Mouse (Mus musculus) MEL (cell line): ENCODE measurements around the gene Lgals7. TPM values are rescaled to one million over a fixed set of nuclear protein-coding genes. Genes with fewer than 3 reads are reported as not detected.

Experiments used
- DNase-seq: peaks from one replicate; pipeline ENCODE4 v3.0.0; 2011; ENCODE audit warnings: low read depth, low spot score
- H3K27ac ChIP-seq: 2 replicates; pipeline ENCODE4 v1.5.1; 2012; ENCODE audit warnings: low read depth, mild to moderate bottlenecking, control low read depth, low read length, moderate library complexity; ENCODE audit not compliant: control insufficient read depth
- H3K27me3 ChIP-seq, 2 experiments: fragments of 150-350 bp in 1 of 2; sonication (generic) in 1 of 2; 2 replicates each; pipeline ENCODE4 v1.6.1; 2012; ENCODE audit warnings: low read length in 2 of 2, mild to moderate bottlenecking in 2 of 2, improper control_type of control experiment in 1 of 2, moderate library complexity in 1 of 2; ENCODE audit not compliant: insufficient read depth in 2 of 2, control insufficient read depth in 1 of 2
- H3K36me3 ChIP-seq, 2 experiments: 2 replicates each; pipeline ENCODE4 v1.6.1; 2012 to 2014; ENCODE audit warnings: low read length in 2 of 2, improper control_type of control experiment in 1 of 2, inconsistent platforms in 1 of 2, mild to moderate bottlenecking in 1 of 2; ENCODE audit not compliant: insufficient read depth in 2 of 2, control insufficient read depth in 1 of 2
- H3K4me1 ChIP-seq, 2 experiments: fragments of 150-350 bp in 1 of 2; sonication (generic) in 1 of 2; 2 replicates each; pipeline ENCODE4 v1.6.1; 2012; ENCODE audit warnings: low read length in 2 of 2, improper control_type of control experiment in 1 of 2, mild to moderate bottlenecking in 1 of 2; ENCODE audit not compliant: insufficient read depth in 2 of 2, control insufficient read depth in 1 of 2
- H3K4me3 ChIP-seq, 2 experiments: fragments of 150-350 bp in 1 of 2; sonication (generic) in 1 of 2; 2 replicates each; pipeline ENCODE4 v1.5.1; 2012; ENCODE audit warnings: low read depth in 2 of 2, low read length in 2 of 2, mild to moderate bottlenecking in 2 of 2, moderate library complexity in 2 of 2, control low read depth in 1 of 2, improper control_type of control experiment in 1 of 2; ENCODE audit not compliant: control insufficient read depth in 1 of 2, insufficient read depth in 1 of 2
- H3K79me2 ChIP-seq: 2 replicates; pipeline ENCODE4 v1.6.1; 2012; ENCODE audit warnings: mild to moderate bottlenecking, low read length, moderate library complexity; ENCODE audit not compliant: control insufficient read depth, poor library complexity, insufficient read depth
- H3K9ac ChIP-seq: 2 replicates; pipeline ENCODE4 v1.6.1; 2012; ENCODE audit warnings: low read depth, mild to moderate bottlenecking, control low read depth, low read length, moderate library complexity; ENCODE audit not compliant: control insufficient read depth, poor library complexity, severe bottlenecking
- H3K9me3 ChIP-seq: fragments of 150-350 bp; sonication (generic); replicated peaks from 2 replicates; pipeline ENCODE4 v1.6.1; 2012; ENCODE audit warnings: mild to moderate bottlenecking, low read length, improper control_type of control experiment, moderate library complexity; ENCODE audit not compliant: insufficient read depth
- CHD1 ChIP-seq: IDR thresholded peaks from 2 replicates; pipeline ENCODE4 v1.6.1; 2012; ENCODE audit warnings: low read depth, mild to moderate bottlenecking, inconsistent platforms, low read length, improper control_type of control experiment
- CHD2 ChIP-seq: IDR thresholded peaks from 2 replicates; pipeline ENCODE4 v1.6.1; 2011; ENCODE audit warnings: low read length, improper control_type of control experiment
- CTCF ChIP-seq, 3 experiments: IDR thresholded peaks in 2 of 3; conservative IDR thresholded peaks in 1 of 3; 2 replicates each; pipeline ENCODE4 v1.5.1; 2011 to 2012; ENCODE audit warnings: low read length in 3 of 3, low read depth in 2 of 3, mild to moderate bottlenecking in 2 of 3, improper control_type of control experiment in 1 of 3, inconsistent platforms in 1 of 3, mixed read lengths in 1 of 3, moderate library complexity in 1 of 3; ENCODE audit not compliant: control insufficient read depth in 1 of 3, insufficient read depth in 1 of 3, poor library complexity in 1 of 3, severe bottlenecking in 1 of 3
- ELF1 ChIP-seq: IDR thresholded peaks from 2 replicates; pipeline ENCODE4 v1.6.1; 2014; ENCODE audit warnings: low read depth, mild to moderate bottlenecking, inconsistent platforms, low read length, improper control_type of control experiment, moderate library complexity
- EP300 ChIP-seq, 2 experiments: IDR thresholded peaks; 2 replicates each; pipeline ENCODE4 v1.6.1; 2011; ENCODE audit warnings: improper control_type of control experiment in 2 of 2, low read length in 2 of 2, low read depth in 1 of 2, mild to moderate bottlenecking in 1 of 2
- ETS1 ChIP-seq: IDR thresholded peaks from 2 replicates; pipeline ENCODE4 v1.6.1; 2012; ENCODE audit warnings: low read depth, mild to moderate bottlenecking, inconsistent platforms, low read length, improper control_type of control experiment, moderate library complexity
- GABPA ChIP-seq: IDR thresholded peaks from 2 replicates; pipeline ENCODE4 v1.6.1; 2012; ENCODE audit warnings: low read depth, mild to moderate bottlenecking, inconsistent platforms, low read length, improper control_type of control experiment, moderate library complexity
- GATA1 ChIP-seq: IDR thresholded peaks from 2 replicates; pipeline ENCODE4 v1.6.1; 2011; ENCODE audit warnings: low read depth, low read length, improper control_type of control experiment
- HCFC1 ChIP-seq: IDR thresholded peaks from 2 replicates; pipeline ENCODE4 v1.6.1; 2012; ENCODE audit warnings: low read depth, mild to moderate bottlenecking, inconsistent platforms, low read length, improper control_type of control experiment, moderate library complexity
- MAX ChIP-seq: IDR thresholded peaks from 2 replicates; pipeline ENCODE4 v1.6.1; 2011; ENCODE audit warnings: low read length, improper control_type of control experiment
- MAZ ChIP-seq: IDR thresholded peaks from 2 replicates; pipeline ENCODE4 v1.6.1; 2012; ENCODE audit warnings: low read depth, mild to moderate bottlenecking, inconsistent platforms, low read length, improper control_type of control experiment
- MEF2A ChIP-seq: IDR thresholded peaks from 2 replicates; pipeline ENCODE4 v1.6.1; 2014; ENCODE audit warnings: low read depth, mild to moderate bottlenecking, inconsistent platforms, low read length, improper control_type of control experiment; ENCODE audit not compliant: poor library complexity, insufficient replicate concordance, severe bottlenecking; ENCODE audit errors: extremely low read depth
- MXI1 ChIP-seq: IDR thresholded peaks from 2 replicates; pipeline ENCODE4 v1.6.1; 2011; ENCODE audit warnings: mild to moderate bottlenecking, low read depth, low read length, improper control_type of control experiment
- MYC ChIP-seq: IDR thresholded peaks from 2 replicates; pipeline ENCODE4 v1.6.1; 2011; ENCODE audit warnings: low read depth, mild to moderate bottlenecking, low read length, improper control_type of control experiment, moderate library complexity
- NELFE ChIP-seq: IDR thresholded peaks from 2 replicates; pipeline ENCODE4 v1.6.1; 2011; ENCODE audit warnings: low read depth, low read length, improper control_type of control experiment
- POLR2A ChIP-seq, 2 experiments: IDR thresholded peaks; 2 replicates each; pipeline ENCODE4 v1.6.1; 2011 to 2012; ENCODE audit warnings: low read length in 2 of 2, mild to moderate bottlenecking in 2 of 2, control low read depth in 1 of 2, improper control_type of control experiment in 1 of 2, low read depth in 1 of 2, moderate library complexity in 1 of 2; ENCODE audit not compliant: control insufficient read depth in 1 of 2, insufficient read depth in 1 of 2, poor library complexity in 1 of 2
- POLR2AphosphoS2 ChIP-seq: IDR thresholded peaks from 2 replicates; pipeline ENCODE4 v1.6.1; 2011; ENCODE audit warnings: low read length, improper control_type of control experiment
- SIN3A ChIP-seq: IDR thresholded peaks from 2 replicates; pipeline ENCODE4 v1.6.1; 2012; ENCODE audit warnings: low read length, improper control_type of control experiment, inconsistent platforms
- SMC3 ChIP-seq: IDR thresholded peaks from 2 replicates; pipeline ENCODE4 v1.6.1; 2011; ENCODE audit warnings: low read depth, low read length, improper control_type of control experiment
- USF1 ChIP-seq: IDR thresholded peaks from 2 replicates; pipeline ENCODE4 v1.6.1; 2014; ENCODE audit warnings: low read depth, mild to moderate bottlenecking, inconsistent platforms, low read length, improper control_type of control experiment, moderate library complexity
- ZC3H11A ChIP-seq: IDR thresholded peaks from 2 replicates; pipeline ENCODE4 v1.6.1; 2012; ENCODE audit warnings: low read depth, mild to moderate bottlenecking, inconsistent platforms, low read length, improper control_type of control experiment
- ZKSCAN1 ChIP-seq: IDR thresholded peaks from 2 replicates; pipeline ENCODE4 v1.6.1; 2012; ENCODE audit warnings: low read depth, mild to moderate bottlenecking, inconsistent platforms, low read length, improper control_type of control experiment, moderate library complexity
- ZMIZ1 ChIP-seq: IDR thresholded peaks from 2 replicates; pipeline ENCODE4 v1.6.1; 2012; ENCODE audit warnings: low read depth, mild to moderate bottlenecking, inconsistent platforms, low read length, improper control_type of control experiment, moderate library complexity
- ZNF384 ChIP-seq: IDR thresholded peaks from 2 replicates; pipeline ENCODE4 v1.6.1; 2012; ENCODE audit warnings: low read depth, mild to moderate bottlenecking, inconsistent platforms, low read length, improper control_type of control experiment
- polyA plus RNA-seq, 2 experiments: library from polyadenylated mRNA; stranded (reverse) in 1 of 2; unstranded in 1 of 2; fragments of >175 nt in 1 of 2; fragments of >200 nt in 1 of 2; gene quantifications; 2 replicates each; pipeline versions ENCODE4 v1.2.1 to v1.2.4; 2012; ENCODE audit warnings: low replicate concordance in 2 of 2, low read depth in 1 of 2; ENCODE audit not compliant: insufficient read length in 2 of 2, insufficient read depth in 1 of 2, missing spikeins in 1 of 2
- total RNA-seq: library from RNA; depleted of rRNA; stranded (reverse); fragments of 300-350 nt; gene quantifications from 2 replicates; pipeline ENCODE4 v1.2.3, GENCODE M21; 2012

Lgals7 gene
- total and polyA plus RNA-seq, 3 experiments = 27.7 to 138 TPM; not detected in 1

GRCm38 (mm10) chr7:28814306-28815034, 49.2 kb upstream of the Lgals7 start (continued):
- TF ChIP-seq GATA1 = no peak
- no peak for TF ChIP-seq ELF1
- TF ChIP-seq ETS1 = 0 out of 2 replicates have a peak, but pooled peaks have one; percentile 5
- no peak for TF ChIP-seq MAZ
- TF ChIP-seq ZNF384 = peak; percentile 74
- no peak for TF ChIP-seq CHD2
- TF ChIP-seq ZC3H11A = no peak
- TF ChIP-seq NELFE = no peak
- no peak for TF ChIP-seq GABPA
- TF ChIP-seq SMC3 = no peak
- TF ChIP-seq MXI1 = peak; percentile 19; the same call in 1 of the 2 replicates
- no peak for TF ChIP-seq HCFC1
- no peak for TF ChIP-seq CTCF (IDR thresholded peaks at IDR 0.05 in 2 of 3, conservative IDR thresholded peaks at IDR 0.05 in 1 of 3; ENCODE audit: control insufficient read depth in 1 of 3, insufficient read depth in 1 of 3, low read depth in 2 of 3, low read length in 3 of 3, poor library complexity in 1 of 3, severe bottlenecking in 1 of 3)
- no peak for TF ChIP-seq USF1

DNA sequence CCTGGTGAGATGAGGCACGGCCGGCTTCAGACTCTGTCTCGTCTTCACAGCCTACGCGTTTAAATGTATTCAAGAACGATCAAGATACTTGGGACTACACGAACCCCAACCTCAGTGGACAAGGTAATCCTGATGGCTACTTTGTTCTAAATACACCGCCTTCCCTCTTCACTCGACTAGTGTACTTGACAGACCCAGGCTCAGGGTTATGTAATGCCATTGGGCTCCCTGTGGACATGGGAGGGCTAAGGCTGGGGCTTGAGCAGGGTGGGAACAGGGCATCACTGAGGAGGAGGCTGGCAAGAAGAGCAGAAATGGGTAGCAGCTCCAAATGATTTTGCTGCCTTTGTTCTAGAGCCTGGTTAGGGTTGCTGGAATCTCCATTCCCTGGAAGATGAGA, 48.4 kb upstream of the Lgals7 start:
- H3K4me1 ChIP-seq = peaks cover 23 to 74% of the 10 kb centered on the region in 2 experiments
- no peaks in the 10 kb centered on the region for H3K27me3 ChIP-seq
- 0 out of 2 replicates have a peak overlapping the region, but pooled peaks have one; percentile 5 for H3K27ac ChIP-seq
- H3K9ac ChIP-seq = no peak overlapping the region
- H3K9me3 ChIP-seq = no peaks in the 10 kb centered on the region
- H3K4me3 ChIP-seq = no peak overlapping the region
- H3K36me3 ChIP-seq = peaks cover 45 to 81% of the 10 kb centered on the region in 2 experiments
- TF ChIP-seq MEF2A = no peak
- TF ChIP-seq ZMIZ1 = 0 out of 2 replicates have a peak, but pooled peaks have one; percentile 36
- no peak for TF ChIP-seq SIN3A
- peak; percentile 75; the same call in 1 of the 2 replicates for TF ChIP-seq CHD1
- TF ChIP-seq MAX = no peak
- TF ChIP-seq POLR2A (IDR thresholded peaks at IDR 0.05; ENCODE audit: control insufficient read depth in 1 of 2, insufficient read depth in 1 of 2, low read depth in 1 of 2, low read length in 2 of 2, poor library complexity in 1 of 2) = no peak
- no peak; the same call in 1 of the 2 replicates for TF ChIP-seq POLR2AphosphoS2
- TF ChIP-seq EP300 (IDR thresholded peaks at IDR 0.05; ENCODE audit: low read depth in 1 of 2, low read length in 2 of 2) = no peak
- no peak for TF ChIP-seq ZKSCAN1
- TF ChIP-seq MXI1 = no peak
- TF ChIP-seq MYC = no peak
- TF ChIP-seq, all 39 proteins: peak for 2
- DNase-seq = no peak
- H3K79me2 ChIP-seq = peaks cover 61% of the 10 kb centered on the region
